Mouse (Mus musculus): ENCODE results near the gene Loxl4. TPM values are rescaled to one million over a fixed set of nuclear protein-coding genes. Genes with fewer than 3 reads are reported as not detected.
A peak's percentile ranks its signal among the peaks of the same experiment; 100 is the strongest.

The Loxl4 gene
- total and polyA plus RNA-seq, 2 experiments from 2014 or later = 0.15 to 1.5 TPM

DNA sequence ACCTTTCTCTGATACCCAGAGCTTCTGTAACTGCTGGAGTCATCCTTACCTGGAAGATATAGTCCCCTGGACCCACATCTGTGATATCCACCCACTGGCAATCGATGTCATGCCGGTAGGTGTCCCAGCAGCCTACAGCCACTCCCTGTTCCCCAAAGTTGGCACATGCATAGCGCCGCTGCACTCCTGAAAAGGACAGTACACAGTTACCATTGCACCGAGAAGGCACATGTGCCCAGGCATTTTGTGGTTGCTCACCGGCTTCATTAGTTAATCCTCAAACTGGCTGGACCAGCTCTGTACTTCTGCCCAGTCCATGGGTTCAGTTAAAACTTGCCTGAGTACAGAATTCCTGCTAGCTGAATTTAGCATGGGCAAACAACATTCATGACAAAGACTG lies 14.7 kb downstream of the Loxl4 start:
- Histone ChIP-seq H3K9me3 (ENCODE audit: low read length) (no peaks in the 10 kb centered on the region), H3K27me3 (ENCODE audit: insufficient read depth, low read length) (no peaks in the 10 kb centered on the region), H3K27ac (ENCODE audit: low read depth, low read length) (no peak overlapping the region), H3K9ac (no peak overlapping the region), H3K36me3 (ENCODE audit: insufficient read depth) (no peaks in the 10 kb centered on the region), H3K4me1 (ENCODE audit: insufficient read depth) (no peaks in the 10 kb centered on the region), H3K4me2 (ENCODE audit: low read depth) (no peak overlapping the region), H3K4me3 (ENCODE audit: low read depth, low read length) (no peak overlapping the region)
- DNase-seq = no peak
- 96% methylated on average over 6 of the region's 6 CpGs for WGBS
- no peak for TF ChIP-seq CTCF (IDR thresholded peaks at IDR 0.05; ENCODE audit: low read depth)
- no peak for ATAC-seq

DNA sequence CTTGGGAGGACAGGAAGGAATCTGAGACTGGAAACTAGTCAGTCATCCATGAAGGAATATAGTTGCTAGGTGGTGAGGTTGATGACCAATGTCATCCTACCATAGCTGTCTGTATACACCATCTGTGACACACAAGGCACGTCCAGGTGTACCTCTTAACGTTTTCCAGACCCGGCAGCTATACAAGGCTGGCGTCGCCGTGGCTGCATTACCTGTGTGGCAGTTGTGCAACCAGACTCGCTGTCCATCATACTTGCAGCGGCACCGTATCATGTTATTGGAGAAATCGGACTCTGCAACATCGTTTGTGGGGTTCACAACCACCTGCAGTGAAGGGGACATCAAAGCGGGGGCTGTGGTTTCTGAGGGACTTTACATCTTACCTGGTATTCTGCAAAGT lies 15.3 kb downstream of the Loxl4 start:
- WGBS = 96% methylated on average over 12 of the region's 12 CpGs
- no peak for ATAC-seq
- no peak overlapping the region for H3K9ac ChIP-seq
- no peak overlapping the region for H3K4me3 ChIP-seq (ENCODE audit: low read depth, low read length)
- no peak overlapping the region for H3K27ac ChIP-seq (ENCODE audit: low read depth, low read length)
- no peak overlapping the region for H3K4me2 ChIP-seq (ENCODE audit: low read depth)
- DNase-seq = no peak
- no peaks in the 10 kb centered on the region for H3K4me1 ChIP-seq (ENCODE audit: insufficient read depth)
- H3K36me3 ChIP-seq (ENCODE audit: insufficient read depth) = no peaks in the 10 kb centered on the region
- no peak for TF ChIP-seq CTCF (IDR thresholded peaks at IDR 0.05; ENCODE audit: low read depth)
- H3K27me3 ChIP-seq (ENCODE audit: insufficient read depth, low read length) = no peaks in the 10 kb centered on the region
- no peaks in the 10 kb centered on the region for H3K9me3 ChIP-seq (ENCODE audit: low read length)

DNA sequence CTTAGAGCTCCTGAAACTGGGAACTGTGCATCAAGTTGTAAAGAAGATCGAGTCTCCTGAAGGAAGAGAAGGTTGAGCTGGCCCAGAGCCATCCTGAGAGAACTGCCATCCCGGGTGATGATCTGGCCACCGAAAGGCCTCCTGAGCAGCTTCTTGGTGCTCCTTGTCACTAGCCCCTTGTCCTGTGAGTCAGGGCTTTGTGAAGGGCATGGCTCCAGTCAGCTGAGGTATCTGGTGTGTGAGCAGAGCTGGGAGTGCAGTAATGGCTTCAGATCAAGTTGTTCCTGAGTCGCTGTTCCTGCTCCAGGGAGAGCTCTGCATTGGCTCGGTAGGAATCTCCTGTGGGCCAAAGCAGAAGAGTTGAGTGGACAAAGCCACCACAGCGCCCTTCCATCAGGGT lies 17.5 kb downstream of the Loxl4 start:
- Histone ChIP-seq H3K9me3 (ENCODE audit: low read length) (no peaks in the 10 kb centered on the region), H3K4me1 (ENCODE audit: insufficient read depth) (no peaks in the 10 kb centered on the region), H3K4me3 (ENCODE audit: low read depth, low read length) (no peak overlapping the region), H3K27ac (ENCODE audit: low read depth, low read length) (no peak overlapping the region), H3K9ac (no peak overlapping the region), H3K36me3 (ENCODE audit: insufficient read depth) (no peaks in the 10 kb centered on the region; the same call in 1 of the 2 replicates), H3K27me3 (ENCODE audit: insufficient read depth, low read length) (no peaks in the 10 kb centered on the region), H3K4me2 (ENCODE audit: low read depth) (no peak overlapping the region)
- DNase-seq (no peak), ATAC-seq (no peak)
- 98% methylated on average over 6 of the region's 6 CpGs for WGBS
- TF ChIP-seq CTCF (IDR thresholded peaks at IDR 0.05; ENCODE audit: low read depth) = no peak

DNA sequence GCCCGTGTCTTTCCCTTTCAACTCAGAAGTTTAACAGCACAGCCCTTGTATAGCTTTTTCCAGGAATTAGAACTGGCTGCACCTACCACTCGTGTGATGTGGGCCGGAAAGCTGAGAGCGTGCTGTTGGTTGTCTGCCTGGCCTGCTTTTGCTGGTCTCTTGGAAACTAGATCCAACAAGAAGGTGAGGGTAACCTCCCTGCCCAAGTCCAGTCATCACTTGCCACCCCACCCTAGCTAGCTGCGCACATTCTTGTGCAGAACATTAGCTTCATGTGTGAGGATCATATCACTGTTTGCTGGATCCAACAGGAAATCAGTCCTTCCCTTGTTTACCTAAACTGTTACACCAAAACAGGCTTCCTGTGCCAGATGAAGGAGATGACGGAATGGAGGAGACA lies 19.2 kb downstream of the Loxl4 start:
- Histone ChIP-seq H3K9ac (no peak overlapping the region), H3K36me3 (ENCODE audit: insufficient read depth) (no peaks in the 10 kb centered on the region; the same call in 1 of the 2 replicates), H3K4me3 (ENCODE audit: low read depth, low read length) (no peak overlapping the region), H3K27ac (ENCODE audit: low read depth, low read length) (no peak overlapping the region), H3K4me1 (ENCODE audit: insufficient read depth) (no peaks in the 10 kb centered on the region), H3K4me2 (ENCODE audit: low read depth) (no peak overlapping the region), H3K27me3 (ENCODE audit: insufficient read depth, low read length) (no peaks in the 10 kb centered on the region), H3K9me3 (ENCODE audit: low read length) (no peaks in the 10 kb centered on the region)
- ATAC-seq (no peak), DNase-seq (no peak)
- TF ChIP-seq CTCF (IDR thresholded peaks at IDR 0.05; ENCODE audit: low read depth) = no peak
- 92% methylated on average over 6 of the region's 6 CpGs for WGBS

DNA sequence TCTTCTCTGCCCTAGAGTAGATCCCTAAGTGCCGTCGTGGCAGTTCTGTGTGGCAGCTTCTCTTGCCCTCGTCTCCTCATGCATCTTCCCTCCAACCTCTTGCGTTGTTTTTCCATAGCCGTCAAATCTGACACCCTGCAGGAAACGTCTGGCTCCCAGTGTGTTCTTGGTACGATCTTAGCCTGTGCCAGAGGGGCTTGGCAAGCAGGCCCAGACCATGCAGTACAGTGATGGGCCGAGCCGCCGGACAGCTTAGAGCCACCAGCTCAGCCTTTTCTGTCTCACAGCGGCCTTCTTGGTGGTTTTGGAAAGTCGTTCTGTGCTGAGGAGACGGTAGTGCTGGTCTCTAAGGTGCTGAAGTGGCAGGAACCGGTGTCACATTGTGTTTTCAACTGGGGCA lies 21.1 kb downstream of the Loxl4 start:
- TF ChIP-seq CTCF (IDR thresholded peaks at IDR 0.05; ENCODE audit: low read depth) = no peak
- no peaks in the 10 kb centered on the region for H3K4me1 ChIP-seq (ENCODE audit: insufficient read depth)
- H3K27ac ChIP-seq (ENCODE audit: low read depth, low read length) = no peak overlapping the region
- H3K27me3 ChIP-seq (ENCODE audit: insufficient read depth, low read length) = no peaks in the 10 kb centered on the region
- H3K4me2 ChIP-seq (ENCODE audit: low read depth) = no peak overlapping the region
- H3K36me3 ChIP-seq (ENCODE audit: insufficient read depth) = no peaks in the 10 kb centered on the region; the same call in 1 of the 2 replicates
- no peaks in the 10 kb centered on the region for H3K9me3 ChIP-seq (ENCODE audit: low read length)
- 68% methylated on average over 14 of the region's 14 CpGs for WGBS
- H3K9ac ChIP-seq = no peak overlapping the region
- ATAC-seq = no peak
- no peak for DNase-seq
- H3K4me3 ChIP-seq (ENCODE audit: low read depth, low read length) = no peak overlapping the region

DNA sequence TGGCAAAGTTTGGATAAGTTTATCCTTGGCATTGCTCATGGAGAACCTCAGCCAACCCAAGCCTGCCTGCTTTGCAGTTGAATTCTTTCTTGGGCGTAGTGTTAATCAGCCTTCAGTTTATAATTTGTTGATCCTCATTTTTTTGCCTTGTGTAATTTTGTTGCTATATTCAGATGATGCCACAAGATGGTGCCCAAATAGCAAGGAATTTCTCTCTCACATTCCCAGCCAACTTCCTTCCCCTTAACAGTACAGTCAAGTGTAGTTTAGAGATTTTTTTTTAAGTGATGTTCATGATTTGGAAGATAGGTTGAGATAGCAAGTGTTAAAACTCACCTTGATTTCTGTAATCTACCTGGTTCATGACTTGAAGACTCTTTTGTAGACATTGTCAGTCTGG lies 23.4 kb downstream of the Loxl4 start:
- Histone ChIP-seq H3K4me3 (ENCODE audit: low read depth, low read length) (no peak overlapping the region), H3K36me3 (ENCODE audit: insufficient read depth) (no peaks in the 10 kb centered on the region; the same call in 1 of the 2 replicates), H3K9me3 (ENCODE audit: low read length) (no peaks in the 10 kb centered on the region), H3K4me2 (ENCODE audit: low read depth) (no peak overlapping the region), H3K27me3 (ENCODE audit: insufficient read depth, low read length) (no peaks in the 10 kb centered on the region), H3K27ac (ENCODE audit: low read depth, low read length) (no peak overlapping the region), H3K9ac (no peak overlapping the region), H3K4me1 (ENCODE audit: insufficient read depth) (no peaks in the 10 kb centered on the region)
- ATAC-seq (peak; percentile 36; the same call in 1 of the 2 replicates), DNase-seq (peak; percentile 74)
- peak; percentile 79 for TF ChIP-seq CTCF (IDR thresholded peaks at IDR 0.05; ENCODE audit: low read depth)
- 37% methylated on average over 1 of the region's 1 CpGs for whole genome bisulfite sequencing

DNA sequence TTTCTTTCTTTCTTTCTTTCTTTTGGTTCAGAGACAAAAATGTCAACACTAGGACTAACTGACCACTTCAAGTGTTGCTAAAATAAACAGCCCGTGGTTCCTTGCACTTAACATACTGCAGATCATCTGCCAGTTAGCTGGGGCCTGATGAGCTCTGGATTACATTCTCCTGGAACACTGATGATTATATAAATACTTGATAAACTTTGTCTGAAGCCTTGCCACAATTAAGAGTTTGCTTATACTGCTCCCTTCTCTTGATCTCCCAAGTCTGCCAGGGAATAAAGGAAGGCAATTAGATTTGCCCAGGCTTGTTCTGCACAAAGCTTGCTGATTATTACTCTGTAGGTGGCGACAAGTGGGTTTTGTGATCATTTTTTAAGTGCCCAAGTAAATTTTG lies 24.9 kb downstream of the Loxl4 start:
- Histone ChIP-seq H3K4me3 (ENCODE audit: low read depth, low read length) (no peak overlapping the region), H3K27me3 (ENCODE audit: insufficient read depth, low read length) (no peaks in the 10 kb centered on the region), H3K36me3 (ENCODE audit: insufficient read depth) (no peaks in the 10 kb centered on the region; the same call in none of the 2 replicates), H3K4me1 (ENCODE audit: insufficient read depth) (no peaks in the 10 kb centered on the region), H3K27ac (ENCODE audit: low read depth, low read length) (no peak overlapping the region), H3K4me2 (ENCODE audit: low read depth) (no peak overlapping the region), H3K9ac (no peak overlapping the region), H3K9me3 (ENCODE audit: low read length) (no peaks in the 10 kb centered on the region)
- 17% methylated on average over 2 of the region's 2 CpGs for WGBS
- no peak for ATAC-seq
- no peak for DNase-seq
- TF ChIP-seq CTCF (IDR thresholded peaks at IDR 0.05; ENCODE audit: low read depth) = no peak

DNA sequence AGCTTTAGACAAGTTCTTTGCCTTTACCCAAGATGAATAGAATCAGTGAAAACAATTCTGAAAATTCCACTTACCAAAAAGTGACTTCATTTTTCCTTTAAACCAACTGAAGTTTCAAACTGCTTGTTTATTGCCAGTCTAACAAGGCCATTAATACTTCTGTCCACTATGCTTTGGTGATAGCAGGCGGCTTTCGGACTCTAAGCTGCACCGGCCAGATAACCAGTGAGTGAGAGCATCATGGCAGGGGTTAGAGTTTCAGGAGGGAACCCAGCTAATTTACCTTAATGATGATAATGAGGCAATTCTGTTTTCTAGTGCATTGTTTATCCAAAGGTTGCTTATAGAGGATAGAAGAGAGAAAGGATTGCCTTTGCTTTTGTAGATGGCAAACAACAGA lies 28.4 kb downstream of the Loxl4 start:
- WGBS = 95% methylated on average over 3 of the region's 3 CpGs
- Histone ChIP-seq H3K4me3 (ENCODE audit: low read depth, low read length) (no peak overlapping the region), H3K4me2 (ENCODE audit: low read depth) (no peak overlapping the region), H3K9me3 (ENCODE audit: low read length) (no peaks in the 10 kb centered on the region), H3K9ac (no peak overlapping the region), H3K27me3 (ENCODE audit: insufficient read depth, low read length) (no peaks in the 10 kb centered on the region), H3K27ac (ENCODE audit: low read depth, low read length) (no peak overlapping the region), H3K4me1 (ENCODE audit: insufficient read depth) (no peaks in the 10 kb centered on the region), H3K36me3 (ENCODE audit: insufficient read depth) (no peaks in the 10 kb centered on the region; the same call in 1 of the 2 replicates)
- DNase-seq (no peak), ATAC-seq (no peak)
- TF ChIP-seq CTCF (IDR thresholded peaks at IDR 0.05; ENCODE audit: low read depth) = no peak

All from forebrain, postnatal 0 days (tissue).